Mouse (Mus musculus) embryonic fibroblast, embryonic 13.5 days (primary cell): ENCODE results near the gene Elane.

Experiments used
- CTCF ChIP-seq: IDR thresholded peaks from 2 replicates; pipeline ENCODE4 v1.5.1; 2011; ENCODE audit warnings: mild to moderate bottlenecking, control low read depth, low read length, moderate library complexity, borderline replicate concordance; ENCODE audit not compliant: insufficient read depth
- POLR2A ChIP-seq: IDR thresholded peaks from 2 replicates; pipeline ENCODE4 v1.6.1; 2011; ENCODE audit warnings: low read depth, mild to moderate bottlenecking, control low read depth, low read length, moderate library complexity

DNA sequence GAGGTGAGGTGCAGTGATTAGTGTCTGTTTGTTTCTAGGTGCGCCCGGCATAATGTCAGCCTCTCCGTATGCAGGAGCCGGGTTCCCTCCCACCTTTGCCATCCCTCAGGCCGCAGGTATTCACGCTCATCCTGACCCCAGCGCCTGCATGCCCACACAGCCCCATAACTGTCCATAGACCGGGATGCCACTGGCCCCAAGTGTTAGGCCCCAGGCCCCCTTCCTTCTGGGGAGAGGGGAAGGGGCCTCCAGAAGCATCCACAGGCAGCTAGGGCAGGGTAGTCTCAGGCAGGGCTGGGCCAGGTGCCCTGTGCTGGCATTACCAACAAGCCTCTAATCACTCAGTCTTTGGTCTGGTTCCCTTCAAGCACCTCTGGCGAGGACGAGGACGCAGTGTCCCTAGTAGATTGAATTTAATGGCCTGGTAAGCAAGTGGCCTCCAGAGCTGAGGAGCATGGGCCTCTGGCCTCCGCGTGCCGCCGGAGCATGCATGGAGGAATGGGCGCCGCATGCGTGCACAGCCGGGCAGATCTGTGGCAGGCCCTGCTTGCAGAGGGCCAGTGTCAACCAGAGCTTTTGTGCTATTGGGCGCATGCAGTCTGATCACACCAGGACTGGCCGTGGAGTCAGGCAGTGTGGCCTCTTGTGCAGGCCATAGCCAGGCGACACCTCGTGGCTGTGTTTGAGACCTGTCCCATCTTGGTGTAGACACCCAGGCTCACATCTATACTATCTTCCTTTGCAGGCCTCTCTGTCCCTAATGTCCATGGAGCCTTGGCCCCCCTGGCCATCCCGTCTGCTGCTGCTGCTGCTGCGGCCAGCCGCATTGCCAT, 25.8 kb upstream of the Elane start:
- TF ChIP-seq POLR2A: no peak
- no peak for TF ChIP-seq CTCF
